Mouse (Mus musculus): ENCODE results near the gene Mrps23.
A peak's percentile ranks its signal among the peaks of the same experiment; 100 is the strongest.

Mrps23 gene

DNA sequence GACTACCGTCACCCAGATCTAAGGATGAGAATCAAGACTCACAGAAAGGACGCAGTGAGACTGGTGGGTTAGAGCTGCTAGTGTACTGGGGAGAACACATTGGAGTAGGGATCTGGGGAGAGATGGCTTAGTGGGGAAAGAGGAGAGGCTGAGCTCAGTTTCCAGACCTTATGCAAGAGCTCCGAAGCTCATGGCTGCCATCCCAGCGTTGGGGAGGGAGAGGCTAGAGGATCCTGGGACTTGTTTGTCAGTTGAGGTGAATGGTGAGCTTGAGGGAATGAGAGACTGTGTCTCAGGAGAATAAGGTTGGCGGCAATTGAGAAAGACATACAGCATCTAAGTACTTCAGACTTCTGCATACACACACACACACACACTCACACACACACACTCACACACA is 44.4 kb downstream of the Mrps23 start:
- no peak for DNase-seq (ENCODE audit: low read depth, low spot score)

GRCm38 (mm10) chr11:88250568-88250967 is 46.4 kb downstream of the Mrps23 start:
- DNase-seq (ENCODE audit: low read depth, low spot score) = no peak

DNA sequence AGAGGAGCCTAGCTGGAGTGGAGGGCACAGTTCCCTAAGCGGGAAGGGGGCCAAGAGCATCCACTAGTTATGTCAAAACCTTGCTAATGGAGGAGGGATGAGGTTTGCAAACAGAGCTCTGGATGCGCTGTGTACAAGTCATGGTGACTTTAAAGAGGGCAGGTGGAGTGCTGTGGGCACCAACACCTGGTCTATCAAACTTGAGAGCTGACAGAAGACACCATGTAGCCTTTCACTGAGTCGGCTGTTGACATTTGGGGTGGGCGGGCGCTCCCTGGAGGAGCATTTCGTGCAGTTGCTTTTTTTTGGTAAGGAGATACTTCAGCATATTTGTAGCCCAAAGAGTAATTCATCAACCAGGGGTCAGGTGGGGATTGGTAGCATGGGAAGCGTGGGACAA is 47.1 kb downstream of the Mrps23 start:
- DNase-seq (ENCODE audit: low read depth, low spot score) = no peak

DNA sequence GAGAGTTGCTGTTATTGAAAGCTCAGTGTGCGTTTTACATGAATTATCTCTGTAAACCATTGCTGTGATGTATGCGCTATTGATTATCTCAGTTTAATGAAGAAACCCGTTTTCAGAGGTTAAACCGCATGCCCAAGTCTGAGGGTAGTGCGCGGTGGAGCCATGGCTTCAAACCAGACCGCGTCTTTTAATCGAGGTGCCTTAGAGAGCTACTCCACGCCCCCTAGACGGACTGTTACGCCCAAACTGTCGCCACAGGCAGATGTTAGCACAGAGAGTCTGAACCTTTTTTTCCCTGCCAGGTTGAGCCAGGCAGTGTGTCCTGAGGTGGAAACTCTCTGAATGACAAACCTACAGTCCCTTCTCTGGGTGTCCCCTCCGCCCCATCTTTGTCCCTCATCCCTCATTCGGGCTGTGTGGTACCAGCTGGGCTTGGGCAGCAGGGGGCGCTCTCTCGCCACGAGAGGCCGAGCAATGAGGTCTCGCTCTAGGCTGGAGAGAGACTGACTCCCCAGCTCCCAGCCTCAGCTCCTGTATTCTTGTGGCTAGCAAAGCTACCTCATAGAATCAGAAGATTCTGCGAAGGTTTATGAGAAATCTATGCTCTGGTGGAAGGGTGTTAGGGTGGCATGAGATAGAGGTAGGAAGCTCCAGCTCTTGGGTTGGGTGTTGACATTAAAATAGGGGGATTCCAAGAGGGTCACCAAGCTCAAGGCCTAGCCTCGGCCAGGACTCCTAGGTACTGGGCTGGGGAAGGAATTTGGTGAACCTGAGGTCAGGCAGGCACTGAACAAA is 48.0 kb downstream of the Mrps23 start:
- peak; percentile 85 for DNase-seq (ENCODE audit: low read depth, low spot score)

- DNase-seq (ENCODE audit: low read depth, low spot score) = peak; percentile 84
These were observed 48.8 kb downstream of the Mrps23 start for GRCm38 (mm10) chr11:88252767-88253513.

DNA sequence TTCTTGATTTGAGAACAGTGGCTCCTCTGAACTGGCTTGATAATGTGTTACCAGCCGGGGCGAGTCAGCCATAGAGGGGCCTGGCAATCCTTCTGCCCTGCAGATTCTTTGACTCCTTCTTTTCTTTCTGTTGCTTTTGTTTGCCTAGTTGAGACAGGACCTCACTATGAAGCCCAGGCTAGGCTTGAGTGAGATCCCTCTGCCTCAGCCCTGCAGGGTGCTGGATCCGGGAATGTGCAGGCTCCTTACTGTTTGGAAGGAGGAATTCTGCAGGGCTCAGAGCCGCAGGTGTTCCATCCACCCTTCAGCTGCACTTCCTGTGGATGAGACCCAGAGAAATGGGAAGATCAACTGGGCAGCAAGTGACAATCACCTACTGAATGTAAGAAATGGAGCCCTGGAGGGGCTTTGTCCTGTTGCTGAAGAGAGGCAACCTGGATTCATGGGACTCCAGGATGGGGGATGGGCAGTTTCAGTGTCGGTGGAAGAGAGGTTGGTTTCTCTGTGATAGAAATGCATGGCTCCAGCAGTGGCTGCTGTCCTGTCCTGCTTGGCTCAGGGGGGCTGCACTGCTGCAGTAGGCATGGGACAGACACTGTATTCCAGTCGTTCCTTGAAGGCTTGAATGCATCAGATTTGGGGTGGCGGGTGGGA is 49.5 kb downstream of the Mrps23 start:
- DNase-seq (ENCODE audit: low read depth, low spot score) = no peak

DNA sequence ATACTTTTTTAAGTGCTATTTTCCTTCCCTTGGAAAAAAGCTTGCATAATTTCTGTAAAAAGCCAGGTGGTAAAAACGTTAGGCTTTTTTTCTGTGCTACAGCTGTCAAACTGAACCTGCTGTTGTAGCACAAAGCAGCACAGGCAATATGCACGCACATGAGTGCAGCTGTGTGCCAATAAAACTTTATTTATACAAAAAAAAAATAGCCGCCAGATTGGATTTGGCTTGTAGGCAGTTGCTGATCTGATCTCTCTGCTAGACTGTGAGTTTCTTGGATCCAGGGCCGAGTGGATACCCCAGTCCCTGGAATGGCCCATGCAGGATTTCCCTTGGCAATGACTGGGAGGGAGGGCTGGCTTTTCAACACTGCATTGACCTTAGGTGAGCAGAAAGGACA is 53.5 kb downstream of the Mrps23 start:
- DNase-seq (ENCODE audit: low read depth, low spot score) = no peak

- no peak for DNase-seq (ENCODE audit: low read depth, low spot score)
These were observed 54.0 kb downstream of the Mrps23 start for GRCm38 (mm10) chr11:88258212-88258611.

DNA sequence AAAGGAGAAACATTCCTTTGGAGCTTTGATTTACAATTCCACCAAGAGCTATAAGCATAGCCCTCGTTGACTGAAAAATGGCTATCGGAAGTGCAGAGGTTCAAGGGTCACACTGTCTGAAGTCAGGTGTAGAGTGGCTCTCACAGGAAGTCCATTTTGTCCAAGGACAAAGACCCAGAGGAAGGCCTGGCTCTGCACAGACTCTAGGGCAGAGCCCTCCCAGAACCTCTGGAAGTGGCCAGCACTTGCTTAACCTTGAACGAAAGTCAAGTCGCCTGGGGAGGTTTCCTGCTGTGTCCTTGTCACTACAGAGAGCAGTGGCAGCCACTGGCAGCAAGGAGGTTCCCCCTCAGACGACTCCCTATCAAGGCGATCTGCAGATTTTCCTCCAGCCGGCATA is 56.3 kb downstream of the Mrps23 start:
- DNase-seq (ENCODE audit: low read depth, low spot score) = no peak
